Mouse (Mus musculus): ENCODE data around the gene Cnga1.

Gene Cnga1

GRCm38 (mm10) chr5:72644175-72644574, at the start of gene Cnga1:
TSS of gene Cnga1 (minus strand) at chr5:72644275.
- no peak for DNase-seq (ENCODE audit: low spot score)

DNA sequence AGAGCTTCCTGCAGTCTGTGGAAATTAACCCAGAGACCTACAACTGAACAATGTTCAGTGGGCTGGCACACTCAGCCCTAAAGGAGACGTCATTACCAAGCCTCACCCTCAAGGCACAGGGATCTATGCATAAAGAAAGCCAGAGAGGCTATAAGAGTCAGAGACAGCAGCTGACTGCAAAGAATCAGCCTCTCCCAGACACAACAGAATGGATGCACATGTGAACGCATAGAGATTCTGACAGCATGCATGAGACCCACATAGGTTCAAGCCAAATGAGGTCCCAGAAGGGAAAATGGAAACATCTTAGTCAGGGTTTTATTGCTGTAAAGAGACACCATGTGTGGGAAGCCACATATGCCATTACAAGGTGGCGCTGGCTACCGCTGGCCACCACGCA, 46.4 kb upstream of the Cnga1 start:
- no peak for DNase-seq (ENCODE audit: low spot score)

DNA sequence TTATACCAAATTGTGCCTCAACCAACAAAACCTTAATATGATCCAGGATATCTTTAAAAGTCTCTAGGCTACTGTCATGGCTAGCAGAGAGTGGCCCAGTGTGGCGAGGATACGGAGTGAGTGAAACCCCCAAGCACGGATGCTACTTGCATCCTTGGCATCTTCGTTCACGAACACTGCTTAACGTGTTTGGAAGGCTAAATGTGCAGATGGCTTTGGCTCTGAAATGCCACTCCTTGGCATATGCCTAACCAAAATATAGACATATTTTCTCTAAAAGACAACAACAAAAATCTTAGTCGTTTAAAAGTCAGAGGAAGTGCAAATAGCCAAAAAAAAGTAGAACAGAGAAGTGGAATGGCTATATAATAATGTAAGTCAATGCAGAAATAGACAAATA, 45.5 kb upstream of the Cnga1 start:
- no peak for DNase-seq (ENCODE audit: low spot score)

DNA sequence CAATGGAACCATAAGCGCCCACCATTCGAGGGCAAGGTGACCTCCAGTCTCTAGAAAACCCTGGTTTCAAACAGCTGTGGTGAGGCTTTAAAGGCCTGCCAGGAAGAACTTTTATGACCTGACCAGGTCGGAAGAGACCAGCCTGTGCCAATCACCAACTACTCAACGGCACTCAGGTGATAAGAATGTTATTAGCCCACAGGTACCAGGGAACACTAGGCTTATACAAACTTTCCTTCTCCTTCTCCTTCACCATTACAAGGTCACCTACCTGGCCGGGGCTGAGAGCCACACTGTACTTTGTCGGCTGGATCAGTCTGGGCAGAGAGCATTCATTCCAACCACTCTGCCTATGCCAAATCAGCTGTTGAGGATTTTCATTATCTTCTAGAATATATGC, 37.4 kb upstream of the Cnga1 start:
- no peak for DNase-seq (ENCODE audit: low spot score)

DNA sequence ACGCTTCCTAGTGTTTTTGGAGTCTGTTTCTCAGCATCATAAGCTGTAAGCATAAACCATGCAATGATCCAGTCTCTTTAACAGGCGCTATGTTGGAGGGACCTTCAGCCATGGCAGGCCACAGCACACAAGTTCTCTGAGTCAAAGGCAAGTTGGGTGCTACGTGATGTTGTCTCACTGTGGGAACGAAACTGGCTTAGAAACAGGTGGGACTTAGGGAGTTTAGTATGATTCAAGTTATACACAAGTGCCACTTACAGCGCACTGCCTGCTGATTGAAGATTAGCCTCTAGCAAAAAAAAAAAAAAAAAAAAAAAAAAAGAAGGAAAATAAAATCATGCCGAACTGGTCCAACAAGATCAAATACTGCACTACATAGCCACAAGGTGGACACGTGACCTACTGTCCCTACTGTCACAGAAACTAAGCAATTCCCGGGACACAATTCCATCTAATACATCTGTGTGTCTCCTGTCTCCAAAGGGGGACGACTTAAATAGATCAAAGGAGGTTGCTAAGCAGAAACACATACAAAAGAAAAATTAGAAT, 31.0 kb upstream of the Cnga1 start:
- DNase-seq (ENCODE audit: low spot score), result no peak

- no peak for DNase-seq (ENCODE audit: low spot score)
Measured at GRCm38 (mm10) chr5:72671017-72671699, 27.1 kb upstream of the Cnga1 start.

- DNase-seq (ENCODE audit: low spot score), result no peak
Measured at GRCm38 (mm10) chr5:72668351-72668750, 24.3 kb upstream of the Cnga1 start.

- DNase-seq (ENCODE audit: low spot score), result no peak
Measured at GRCm38 (mm10) chr5:72666428-72666827, 22.4 kb upstream of the Cnga1 start.

- DNase-seq (ENCODE audit: low spot score), result peak; percentile 21
Measured at GRCm38 (mm10) chr5:72665281-72665680, 21.2 kb upstream of the Cnga1 start.

DNA sequence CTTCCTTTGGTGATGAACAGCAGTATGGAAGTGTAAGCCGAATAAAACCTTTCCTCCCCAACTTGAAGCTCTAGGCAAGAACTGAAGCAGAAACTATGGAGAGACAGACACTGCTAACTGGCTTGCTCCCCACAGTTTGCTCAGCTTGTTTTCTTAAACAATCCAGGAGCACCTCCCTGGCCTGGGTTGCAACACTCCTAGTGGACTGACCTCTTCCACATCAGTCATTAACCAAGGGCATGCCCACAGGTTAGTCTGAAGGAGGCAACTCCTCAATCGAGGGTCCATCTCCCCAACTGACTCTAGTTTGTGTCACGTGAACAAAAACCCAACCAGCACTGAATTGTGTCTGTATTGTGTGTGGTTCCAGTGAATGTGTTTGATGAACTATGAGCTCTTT, 20.8 kb upstream of the Cnga1 start:
- no peak for DNase-seq (ENCODE audit: low spot score)

DNA sequence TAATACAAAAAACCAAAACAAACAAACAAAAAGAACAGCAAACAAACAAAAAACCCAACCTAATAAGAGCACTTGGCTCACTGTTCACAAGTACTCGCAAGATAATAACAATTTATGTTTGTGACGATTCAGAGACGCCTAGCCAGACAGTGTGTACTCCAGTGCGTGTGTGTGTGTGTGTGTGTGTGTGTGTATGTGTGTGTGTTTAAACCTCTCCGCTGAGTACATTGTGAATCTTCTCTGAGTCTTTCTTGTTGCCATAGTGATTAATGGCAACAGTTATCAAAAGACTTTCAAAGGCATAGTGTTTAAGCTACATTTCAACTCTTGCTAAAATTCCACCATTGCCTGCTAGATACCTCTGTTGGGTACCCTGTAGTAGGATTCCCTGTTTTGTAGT, 20.1 kb upstream of the Cnga1 start:
- DNase-seq (ENCODE audit: low spot score), result no peak

DNA sequence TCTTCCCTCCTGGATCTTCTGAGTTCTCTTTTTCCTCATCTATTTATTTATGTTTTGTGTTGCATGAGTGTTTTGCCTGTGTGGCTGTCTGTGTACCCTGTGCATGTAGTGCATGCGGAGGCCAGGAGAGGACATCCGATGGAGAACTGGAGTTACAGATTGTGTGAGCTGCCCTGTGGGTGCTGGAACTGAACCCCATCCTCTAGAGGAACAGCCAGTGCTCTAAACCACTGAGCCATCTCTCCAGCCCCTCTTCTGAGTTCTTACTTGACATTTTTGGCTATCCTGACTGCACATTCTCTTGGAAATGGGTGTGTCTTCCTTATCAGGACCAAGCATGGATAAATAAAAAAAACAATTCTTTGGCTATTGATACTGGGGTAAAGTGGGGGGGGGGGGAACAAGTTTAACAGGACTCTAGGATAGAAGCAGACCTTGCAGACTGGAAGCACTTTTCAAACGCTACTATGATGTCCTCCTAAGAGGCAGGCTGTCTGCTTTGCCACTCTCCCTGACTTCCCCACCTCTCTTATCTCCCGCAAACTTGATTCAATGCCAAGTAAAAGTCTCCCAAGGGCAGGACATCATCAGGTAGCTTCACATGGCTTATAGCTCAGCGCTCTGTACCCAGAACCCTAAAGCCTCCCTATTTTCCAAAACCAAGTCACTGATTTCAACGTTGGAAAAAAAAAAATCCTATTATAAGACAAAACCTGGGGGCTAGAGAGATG, 17.1 kb upstream of the Cnga1 start:
- DNase-seq (ENCODE audit: low spot score), result no peak

GRCm38 (mm10) chr5:72658375-72658774, 14.3 kb upstream of the Cnga1 start:
- no peak for DNase-seq (ENCODE audit: low spot score)

GRCm38 (mm10) chr5:72656270-72656791, 12.3 kb upstream of the Cnga1 start:
- DNase-seq (ENCODE audit: low spot score), result no peak

GRCm38 (mm10) chr5:72653068-72653674, 9.1 kb upstream of the Cnga1 start:
- no peak for DNase-seq (ENCODE audit: low spot score)

GRCm38 (mm10) chr5:72648987-72649735, 5.1 kb upstream of the Cnga1 start:
- no peak for DNase-seq (ENCODE audit: low spot score)

- no peak for DNase-seq (ENCODE audit: low spot score)
Measured at GRCm38 (mm10) chr5:72647958-72648595, 4.0 kb upstream of the Cnga1 start.

- DNase-seq (ENCODE audit: low spot score), result peak; percentile 11
Measured at GRCm38 (mm10) chr5:72647418-72647907, 3.4 kb upstream of the Cnga1 start, which contains the start of gene Nipal1. TSS of gene Nipal1 (plus strand) at chr5:72647795.

DNA sequence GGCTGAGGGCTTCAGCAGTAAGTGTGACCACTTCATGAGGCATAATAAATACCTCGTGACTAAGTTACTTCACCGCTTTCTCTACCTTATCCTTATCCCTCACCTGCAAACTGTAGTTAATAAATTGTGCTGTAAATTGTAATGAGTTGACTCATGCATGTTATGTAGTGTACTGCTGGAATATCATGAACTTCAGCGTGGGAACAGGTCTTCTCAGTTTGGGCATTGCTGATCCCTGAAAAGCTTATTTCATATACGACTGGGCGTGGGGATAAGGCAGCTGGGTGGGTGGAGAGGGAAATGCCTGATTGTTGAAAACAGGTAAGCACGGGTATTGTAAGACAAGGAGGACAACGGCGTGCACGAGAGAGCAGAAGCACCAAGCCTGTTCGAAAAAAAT, 2.9 kb upstream of the Cnga1 start:
- no peak for DNase-seq (ENCODE audit: low spot score)

- DNase-seq (ENCODE audit: low spot score), result no peak
Measured at GRCm38 (mm10) chr5:72646131-72646530, 2.1 kb upstream of the Cnga1 start.

DNA sequence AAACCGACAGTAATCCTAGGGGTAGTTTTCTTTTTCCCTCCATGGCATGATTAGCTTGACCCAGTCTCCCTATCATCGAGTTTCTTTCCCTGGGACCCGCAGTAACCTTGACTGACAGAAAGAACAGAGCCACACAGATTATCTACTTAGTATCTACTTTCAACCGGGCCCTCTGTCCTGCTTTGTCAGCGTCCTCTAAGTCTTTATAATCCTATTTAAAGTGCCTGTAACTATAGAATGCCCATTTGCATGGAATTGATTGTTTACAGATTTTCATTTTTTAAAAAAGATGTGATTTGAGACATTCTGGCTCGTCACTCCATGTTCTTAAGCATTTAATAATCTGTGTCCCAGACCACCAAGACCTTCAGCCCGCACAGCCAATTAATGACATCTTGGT, 420 bp downstream of the Cnga1 start:
- DNase-seq (ENCODE audit: low spot score), result no peak
